Mouse (Mus musculus) midbrain, embryonic 14.5 days (tissue): Measurements from ENCODE around the gene Elane. TPM values are rescaled to one million over a fixed set of nuclear protein-coding genes. Genes with fewer than 3 reads are reported as not detected.

Source experiments
- ATAC-seq: fragments of 200-750 bp; cut with Nextera tagmentation; 2 replicates; pipeline ENCODE4 v1.8.0; 2017; ENCODE audit warnings: moderate number of reproducible peaks, moderate library complexity; ENCODE audit not compliant: low FRiP score, low TSS enrichment
- DNase-seq: peaks from one replicate; pipeline ENCODE4 v3.0.0-alpha.2; 2015
- H3K27ac ChIP-seq: fragments of 300-500 bp; sonication (generic); replicated peaks from 2 replicates; pipeline ENCODE4 v1.5.1; 2014; ENCODE audit warnings: mild to moderate bottlenecking, low read depth, low read length, moderate library complexity
- H3K27me3 ChIP-seq: fragments of 300-500 bp; sonication (generic); 2 replicates; pipeline ENCODE4 v1.6.1; 2014; ENCODE audit warnings: low read length, control low read depth, mixed read lengths; ENCODE audit not compliant: control insufficient read depth, insufficient read depth
- H3K36me3 ChIP-seq: fragments of 300-500 bp; sonication (generic); 2 replicates; pipeline ENCODE4 v1.6.1; 2014; ENCODE audit warnings: low read length, control low read depth; ENCODE audit not compliant: control insufficient read depth, insufficient read depth
- H3K4me1 ChIP-seq: fragments of 300-500 bp; sonication (generic); 2 replicates; pipeline ENCODE4 v1.6.1; 2014; ENCODE audit warnings: mild to moderate bottlenecking, antibody characterized with exemption, low read length, control low read depth; ENCODE audit not compliant: control insufficient read depth, insufficient read depth
- H3K4me2 ChIP-seq: fragments of 300-500 bp; sonication (generic); 2 replicates; pipeline ENCODE4 v1.6.1; 2014; ENCODE audit warnings: mild to moderate bottlenecking, low read length, moderate library complexity
- H3K4me3 ChIP-seq: fragments of 300-500 bp; sonication (generic); replicated peaks from 2 replicates; pipeline ENCODE4 v1.5.1; 2014; ENCODE audit warnings: low read depth, low read length
- H3K9ac ChIP-seq: fragments of 300-500 bp; sonication (generic); replicated peaks from 2 replicates; pipeline ENCODE4 v1.6.1; 2014; ENCODE audit warnings: mild to moderate bottlenecking, low read length, moderate library complexity
- H3K9me3 ChIP-seq: fragments of 300-500 bp; sonication (generic); 2 replicates; pipeline ENCODE4 v1.6.1; 2016; ENCODE audit warnings: low read length, control low read depth, mixed read lengths; ENCODE audit not compliant: control insufficient read depth
- WGBS: fragments of 180-500 bp; shearing (Covaris S2); extraction: QIAGEN DNeasy Blood & Tissue Kit; methylation state at CpG from one replicate; pipeline ENCODE4 v1.1.7; 2014; 5-methylcytosine and 5-hydroxymethylcytosine counted together
- polyA plus RNA-seq: library from polyadenylated mRNA; unstranded; fragments of >200 nt; fragmentation: Nextera tagmentation; extraction: Ambion mirVana; gene quantifications from 2 replicates; pipeline ENCODE4 v1.2.1, GENCODE M21; 2014

Elane gene
- polyA plus RNA-seq, 1 experiment from 2014 or later: not detected

- Histone ChIP-seq H3K4me3 (no peak overlapping the region), H3K4me1 (peaks cover 26% of the 10 kb centered on the region), H3K36me3 (no peaks in the 10 kb centered on the region), H3K9ac (no peak overlapping the region), H3K9me3 (no peaks in the 10 kb centered on the region), H3K4me2 (no peak overlapping the region), H3K27me3 (no peaks in the 10 kb centered on the region), H3K27ac (no peak overlapping the region)
- WGBS: 88% methylated on average over 8 of the region's 8 CpGs
- ATAC-seq: no peak
- DNase-seq: no peak
Observed at GRCm38 (mm10) chr10:79849941-79850628, 36.0 kb upstream of the Elane start.

DNA sequence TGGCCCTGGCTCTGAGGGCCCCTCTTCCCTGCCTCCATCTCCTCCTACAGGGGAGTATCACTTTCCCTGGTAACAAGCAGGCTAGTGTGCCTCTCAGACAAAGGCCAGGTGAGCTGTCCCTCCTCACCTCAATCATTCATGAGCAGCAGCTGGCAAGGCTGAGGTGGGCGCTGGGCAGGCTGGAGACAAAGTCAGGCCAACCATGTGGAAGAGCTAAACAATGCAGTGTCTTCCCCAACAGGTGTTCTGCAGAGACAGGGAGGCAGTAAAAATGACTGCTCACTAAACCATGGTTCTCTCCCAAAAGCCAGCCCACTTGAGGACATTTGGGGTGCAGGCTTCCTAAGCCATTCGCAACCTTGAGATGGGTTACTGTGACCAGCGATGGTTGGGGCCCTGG lies 34.4 kb upstream of the Elane start:
- no peak for ATAC-seq
- WGBS: 90% methylated on average over 3 of the region's 3 CpGs
- 0 out of 2 replicates have a peak overlapping the region, but pooled peaks have one; percentile 74 for H3K9ac ChIP-seq
- peak overlapping the region; percentile 90 for H3K4me2 ChIP-seq
- peaks cover under 1% of the 10 kb centered on the region for H3K36me3 ChIP-seq
- no peaks in the 10 kb centered on the region for H3K27me3 ChIP-seq
- no peak for DNase-seq
- H3K4me3 ChIP-seq: no peak overlapping the region
- H3K9me3 ChIP-seq: no peaks in the 10 kb centered on the region
- peaks cover 37% of the 10 kb centered on the region for H3K4me1 ChIP-seq
- peak overlapping the region; percentile 100 for H3K27ac ChIP-seq

GRCm38 (mm10) chr10:79852107-79852789 lies 33.8 kb upstream of the Elane start:
- H3K9me3 ChIP-seq: no peaks in the 10 kb centered on the region
- H3K36me3 ChIP-seq: peaks cover 7% of the 10 kb centered on the region
- 59% methylated on average over 9 of the region's 9 CpGs for WGBS
- peak overlapping the region; percentile 90 for H3K4me2 ChIP-seq
- peaks cover 43% of the 10 kb centered on the region for H3K4me1 ChIP-seq
- H3K27ac ChIP-seq: peak overlapping the region; percentile 100
- H3K4me3 ChIP-seq: peak overlapping the region; percentile 98; the same call in 1 of the 2 replicates
- no peak for DNase-seq
- H3K9ac ChIP-seq: peak overlapping the region; percentile 74
- ATAC-seq: no peak
- H3K27me3 ChIP-seq: no peaks in the 10 kb centered on the region

GRCm38 (mm10) chr10:79852827-79853226 lies 33.2 kb upstream of the Elane start:
- Histone ChIP-seq H3K27me3 (no peaks in the 10 kb centered on the region), H3K4me2 (peak overlapping the region; percentile 90), H3K27ac (peak overlapping the region; percentile 100), H3K9ac (peak overlapping the region; percentile 74), H3K4me3 (peak overlapping the region; percentile 98), H3K9me3 (no peaks in the 10 kb centered on the region), H3K4me1 (peaks cover 49% of the 10 kb centered on the region), H3K36me3 (peaks cover 11% of the 10 kb centered on the region)
- DNase-seq: no peak
- 14% methylated on average over 8 of the region's 8 CpGs for WGBS
- no peak for ATAC-seq

- Histone ChIP-seq H3K27ac (peak overlapping the region; percentile 100), H3K4me1 (peaks cover 55% of the 10 kb centered on the region), H3K4me3 (peak overlapping the region; percentile 98)
Observed at GRCm38 (mm10) chr10:79853392-79853791, 32.7 kb upstream of the Elane start.

DNA sequence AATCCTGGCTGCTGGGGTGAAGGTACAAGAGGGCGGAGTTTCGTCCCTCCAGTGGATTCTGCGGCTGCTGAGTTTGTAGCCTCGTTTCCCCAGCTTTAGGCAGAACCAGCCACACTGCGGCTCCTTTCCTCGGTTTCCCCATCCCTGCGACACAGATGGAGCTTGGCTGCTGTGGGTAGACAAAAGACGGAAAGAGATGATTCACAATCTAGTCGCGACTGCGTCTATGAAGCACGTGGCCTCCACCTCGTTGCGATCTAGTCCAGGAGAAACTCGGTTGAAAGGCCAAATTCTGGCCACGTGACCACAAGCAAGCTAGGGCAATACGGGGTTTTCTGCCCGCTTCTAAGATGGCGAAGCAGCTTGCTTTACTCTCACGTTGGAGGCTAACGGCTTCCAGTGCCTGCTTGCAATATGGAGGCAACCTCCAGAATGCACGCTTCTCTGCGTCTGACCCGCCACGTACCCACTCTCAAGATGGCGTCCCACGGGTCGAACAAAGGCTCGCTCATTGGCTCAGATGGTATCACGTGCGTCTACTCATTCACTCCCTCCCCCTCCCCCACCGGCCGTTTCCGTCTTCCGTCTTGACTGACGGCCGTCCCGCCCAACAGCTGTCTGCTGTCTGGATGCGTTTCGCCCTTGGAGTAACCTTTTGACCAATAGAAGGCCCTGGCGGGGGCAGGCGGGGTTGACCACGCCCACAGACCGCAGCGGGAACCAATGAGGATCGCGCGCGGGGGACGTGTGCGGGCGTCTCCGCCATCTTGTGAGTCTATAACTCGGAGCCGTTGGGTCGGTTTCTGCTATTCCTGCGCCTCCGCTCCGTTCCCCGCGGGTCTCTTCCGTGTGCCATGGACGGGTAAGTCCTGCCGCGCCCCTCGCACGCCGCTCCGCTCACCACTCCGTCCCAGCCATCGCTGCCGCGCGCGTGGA lies 31.9 kb upstream of the Elane start, which contains the start of gene Ptbp1:
Gene Ptbp1, plus strand, starts transcription at position 568 of the 936 bp plus-strand sequence.
- H3K4me2 ChIP-seq: peak within 1 kb of the TSS; percentile 93

More at GRCm38 (mm10) chr10:79853392-79853791, 32.7 kb upstream of the Elane start:
- peak overlapping the region; percentile 90 for H3K4me2 ChIP-seq
- no peaks in the 10 kb centered on the region for H3K9me3 ChIP-seq
- peak; percentile 94 for DNase-seq
- WGBS: 0% methylated on average over 15 of the region's 15 CpGs
- peak; percentile 41 for ATAC-seq
- no peaks in the 10 kb centered on the region for H3K27me3 ChIP-seq
- peaks cover 11% of the 10 kb centered on the region for H3K36me3 ChIP-seq
- H3K9ac ChIP-seq: peak overlapping the region; percentile 74

DNA sequence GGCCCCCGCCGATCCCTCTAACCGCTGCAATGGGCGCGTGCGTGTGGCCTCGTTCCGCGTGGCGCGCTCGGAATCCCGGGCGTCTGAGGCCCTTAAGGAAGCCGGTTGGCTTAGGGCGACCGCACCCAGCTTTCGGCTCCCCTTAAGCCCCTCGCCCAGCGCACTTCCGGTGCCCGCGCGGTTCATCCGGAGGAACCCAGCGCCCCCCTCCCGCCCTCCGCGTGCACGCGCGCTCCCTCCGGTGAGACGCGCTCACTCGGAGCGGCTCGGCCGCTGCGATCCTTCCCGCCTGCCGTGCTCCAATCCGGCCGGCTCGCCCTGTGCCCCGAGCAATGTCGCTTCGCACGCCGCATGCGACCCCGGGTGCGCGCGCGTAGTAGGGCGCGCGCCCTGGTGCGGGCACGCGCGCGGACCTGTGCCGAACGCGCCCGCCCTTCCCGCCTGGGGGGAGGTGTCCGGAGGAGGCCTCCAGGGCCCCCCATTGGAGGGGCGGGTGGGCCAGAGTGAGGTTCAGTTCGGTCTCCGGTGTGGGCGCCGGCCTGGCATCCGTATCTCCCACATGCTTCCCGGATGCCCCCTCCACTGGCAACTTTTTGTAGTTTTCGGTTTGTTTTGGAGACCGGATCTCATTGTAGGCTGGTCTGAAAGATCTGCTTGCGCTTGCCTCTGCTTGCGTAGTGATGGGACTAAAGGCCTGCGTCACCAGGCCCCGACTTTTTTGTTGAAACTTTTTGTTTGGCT lies 31.1 kb upstream of the Elane start:
- Histone ChIP-seq H3K9me3 (no peaks in the 10 kb centered on the region), H3K27ac (peak overlapping the region; percentile 100), H3K27me3 (no peaks in the 10 kb centered on the region), H3K36me3 (peaks cover 27% of the 10 kb centered on the region), H3K4me2 (peak overlapping the region; percentile 93), H3K4me1 (peaks cover 56% of the 10 kb centered on the region), H3K4me3 (peak overlapping the region; percentile 98), H3K9ac (peak overlapping the region; percentile 93)
- WGBS: under 1% methylated on average over 83 of the region's 83 CpGs
- peak; percentile 38 for ATAC-seq
- DNase-seq: peak; percentile 88

More for the DNA sequence above, 31.9 kb upstream of the Elane start, which contains the start of gene Ptbp1:
- H3K27me3 ChIP-seq: no peaks in the 10 kb centered on the region
- WGBS: under 1% methylated on average over 75 of the region's 75 CpGs
- H3K36me3 ChIP-seq: peaks cover 18% of the 10 kb centered on the region
- H3K9ac ChIP-seq: peak within 1 kb of the TSS; percentile 93
- H3K4me3 ChIP-seq: peak within 1 kb of the TSS; percentile 98
- H3K4me1 ChIP-seq: peaks cover 56% of the 10 kb centered on the region
- peak within 1 kb of the TSS; percentile 100 for H3K27ac ChIP-seq
- no peaks in the 10 kb centered on the region for H3K9me3 ChIP-seq
- peak; percentile 93 for ATAC-seq
- peak; percentile 100 for DNase-seq
